In genomic region chr9:58091623-58092425, GRCm38 (mm10) we compare ENCODE assay signal across 9 mouse cellular contexts. TPM values are rescaled to one million over a fixed set of nuclear protein-coding genes. Genes with fewer than 3 reads are reported as not detected.
DNase-seq lines count a peak whose midpoint lies in the region; ATAC-seq lines count a peak whose summit lies in the region.
"Had no signal": no experiment of that assay in that cellular context is flagged by ENCODE, and none has a peak within 500 bp of the region (broad histone marks: within the 10 kb centered on the region; RNA-seq: fewer than 3 reads in every experiment).

No protein-coding gene starts in this region.

- ATAC-seq in megakaryocyte-erythroid progenitor cell, adult 5-6 weeks (replicated peaks; ENCODE audit: low FRiP score, low TSS enrichment, poor library complexity, severe bottlenecking) = no peak

- intact Hi-C loops in gastrocnemius, postnatal 36 days (cut with DNase I) = no loop called here

- DNase-seq in embryo, embryonic 11 days = peak; percentile 49
- no peak for DNase-seq in embryo, embryonic 10 days (ENCODE audit: low spot score)
- peak; percentile 26 for DNase-seq in testis, postnatal 14 days (ENCODE audit: low spot score)
- no peak for DNase-seq in testis, postnatal 10 days (ENCODE audit: low spot score)
- DNase-seq in gastrocnemius, postnatal 36 days = peak; percentile 22 to 29
- DNase-seq in skeletal muscle tissue, adult 2 months (ENCODE audit: low read depth, low spot score) = peak; percentile 82
- no peak for DNase-seq in frontal cortex, postnatal 14 days (ENCODE audit: low spot score in 2 of 2)

RNA-seq across cellular contexts. Expression of gene Ccdc33, which starts 26.8 kb away (rescaled TPM):
- not detected for total RNA-seq in gastrocnemius, postnatal 36 days (2021)
- total RNA-seq in megakaryocyte-erythroid progenitor cell, adult 5-6 weeks (2014; fragmentation: Nextera tagmentation) = not detected in 2 replicates
- total RNA-seq in megakaryocyte-erythroid progenitor cell, adult 5-6 weeks (2017) = not detected in 2 replicates
- total RNA-seq: hematopoietic stem cell, adult 5-6 weeks had no signal

RNA-seq across cellular contexts. Expression of gene Stra6, which starts 28.2 kb away (rescaled TPM):
- total RNA-seq in gastrocnemius, postnatal 36 days (2021) = under 1 TPM; 0.18 to 0.69 TPM
- not detected in 2 replicates for total RNA-seq in megakaryocyte-erythroid progenitor cell, adult 5-6 weeks (2014; fragmentation: Nextera tagmentation)
- total RNA-seq in megakaryocyte-erythroid progenitor cell, adult 5-6 weeks (2017) = not detected in 2 replicates
- total RNA-seq: hematopoietic stem cell, adult 5-6 weeks had no signal

Comparison
In these comparisons a context has a peak if more than half of its experiments do, and no peak if none do; other contexts are left out.
1. DNase-seq: peak in embryo, embryonic 11 days (single experiment), testis, postnatal 14 days (single experiment), gastrocnemius, postnatal 36 days (2 of 2) and skeletal muscle tissue, adult 2 months (single experiment); none in embryo, embryonic 10 days (single experiment), testis, postnatal 10 days (single experiment) and frontal cortex, postnatal 14 days (0 of 2).